Mouse (Mus musculus): ENCODE measurements around the gene Atrnl1.

- TF ChIP-seq CTCF (IDR thresholded peaks at IDR 0.05; ENCODE audit: low read depth) (no peak), EP300 (optimal IDR thresholded peaks at IDR 0.05) (no peak)
Measured at GRCm38 (mm10) chr19:57590895-57591294, 19.9 kb upstream of the Atrnl1 start.

Data from stomach, postnatal 0 days (tissue).